Mouse (Mus musculus) v-Abl transformed pro-B cells (cell line): Measurements from ENCODE around the gene B3galnt2.
"Not testable (repeated sequence)": the region's sequence is repeated elsewhere in the genome, so short reads cannot be mapped to it uniquely, and the experiment has no call there.

ENCODE experiments used
- in situ Hi-C, 2 experiments: fragments of 400-800 bp; cut with MboI; formaldehyde crosslinking; loops; one replicate each; pipeline ENCODE4 v1.15.1; 2025; ENCODE audit not compliant: unreplicated experiment in 2 of 2

Gene B3galnt2

GRCm38 (mm10) chr13:14004086-14004485 is 49.8 kb downstream of the B3galnt2 start:
- in situ Hi-C loops, result no loop called here

- in situ Hi-C loops, result no loop called here
Measured at GRCm38 (mm10) chr13:14004999-14005398, 50.7 kb downstream of the B3galnt2 start.

- in situ Hi-C loops, result no loop called here
Measured at GRCm38 (mm10) chr13:14006056-14006455, 51.8 kb downstream of the B3galnt2 start.

GRCm38 (mm10) chr13:14011454-14011995 is 57.3 kb downstream of the B3galnt2 start:
- in situ Hi-C loops, result no loop called here

GRCm38 (mm10) chr13:14014001-14014400 is 59.7 kb downstream of the B3galnt2 start:
- in situ Hi-C loops, result no loop called here

- in situ Hi-C loops, result no loop called here
Measured at GRCm38 (mm10) chr13:14014540-14014939, 60.3 kb downstream of the B3galnt2 start.

- in situ Hi-C loops, result no loop called here
Measured at GRCm38 (mm10) chr13:14015609-14016008, 61.3 kb downstream of the B3galnt2 start.

GRCm38 (mm10) chr13:14018283-14018682 is 64.0 kb downstream of the B3galnt2 start:
- in situ Hi-C loops, result no loop called here

GRCm38 (mm10) chr13:14018852-14019251 is 64.6 kb downstream of the B3galnt2 start:
- in situ Hi-C loops, result no loop called here

GRCm38 (mm10) chr13:14021417-14021816 is 67.1 kb downstream of the B3galnt2 start:
- in situ Hi-C loops, result not testable (repeated sequence)

- in situ Hi-C loops, result no loop called here
Measured at GRCm38 (mm10) chr13:14025554-14025953, 71.3 kb downstream of the B3galnt2 start.

- in situ Hi-C loops, result no loop called here
Measured at GRCm38 (mm10) chr13:14026154-14026820, 72.0 kb downstream of the B3galnt2 start.

GRCm38 (mm10) chr13:14033309-14034072 is 79.2 kb downstream of the B3galnt2 start:
- in situ Hi-C loops, result no loop called here

- in situ Hi-C loops, result no loop called here
Measured at GRCm38 (mm10) chr13:14034073-14034348, 79.7 kb downstream of the B3galnt2 start.

- in situ Hi-C loops, result not testable (repeated sequence)
Measured at GRCm38 (mm10) chr13:14035352-14035751, 81.1 kb downstream of the B3galnt2 start.

- in situ Hi-C loops, result no loop called here
Measured at GRCm38 (mm10) chr13:14035875-14036630, 81.8 kb downstream of the B3galnt2 start.

GRCm38 (mm10) chr13:14038911-14039291 is 84.6 kb downstream of the B3galnt2 start:
- in situ Hi-C loops, result no loop called here

GRCm38 (mm10) chr13:14039292-14039965 is 85.2 kb downstream of the B3galnt2 start, which contains the start of gene Tbce:
TSS of gene Tbce (minus strand) at chr13:14039638.
- in situ Hi-C loops, result no loop called here

- in situ Hi-C loops, result no loop called here
Measured at GRCm38 (mm10) chr13:14040186-14040585, 85.9 kb downstream of the B3galnt2 start.

GRCm38 (mm10) chr13:14043851-14044250 is 89.6 kb downstream of the B3galnt2 start:
- in situ Hi-C loops, result no loop called here

GRCm38 (mm10) chr13:14044521-14044920 is 90.3 kb downstream of the B3galnt2 start:
- in situ Hi-C loops, result no loop called here
